Mouse (Mus musculus): Measurements from ENCODE around the gene Prkg1. TPM values are rescaled to one million over a fixed set of nuclear protein-coding genes. Genes with fewer than 3 reads are reported as not detected.

Prkg1 gene
- polyA plus RNA-seq, 1 experiment from 2014 or later, result 4.9 TPM

- Histone ChIP-seq H3K27ac (ENCODE audit: low read length) (no peak overlapping the region), H3K4me3 (ENCODE audit: low read depth, low read length) (no peak overlapping the region), H3K36me3 (ENCODE audit: control insufficient read depth, insufficient read depth, low read length) (no peaks in the 10 kb centered on the region), H3K9me3 (replicated peaks; ENCODE audit: control insufficient read depth, low read length, poor library complexity, severe bottlenecking) (no peaks in the 10 kb centered on the region), H3K4me2 (ENCODE audit: low read length) (no peak overlapping the region), H3K9ac (ENCODE audit: low read depth, low read length) (no peak overlapping the region), H3K27me3 (ENCODE audit: control insufficient read depth, insufficient read depth, low read depth, low read length) (no peaks in the 10 kb centered on the region), H3K4me1 (ENCODE audit: control insufficient read depth, insufficient read depth, low read length) (no peaks in the 10 kb centered on the region)
- WGBS, result 82% methylated on average over 4 of the region's 4 CpGs
- no peak for ATAC-seq
Measured at GRCm38 (mm10) chr19:30978096-30978495, 786.7 kb downstream of the Prkg1 start.

GRCm38 (mm10) chr19:30950610-30951009 is 814.2 kb downstream of the Prkg1 start:
- WGBS, result 70% methylated on average over 3 of the region's 3 CpGs
- Histone ChIP-seq H3K27ac (ENCODE audit: low read length) (no peak overlapping the region), H3K4me3 (ENCODE audit: low read depth, low read length) (no peak overlapping the region), H3K4me2 (ENCODE audit: low read length) (no peak overlapping the region), H3K4me1 (ENCODE audit: control insufficient read depth, insufficient read depth, low read length) (no peaks in the 10 kb centered on the region), H3K9me3 (replicated peaks; ENCODE audit: control insufficient read depth, low read length, poor library complexity, severe bottlenecking) (no peaks in the 10 kb centered on the region), H3K9ac (ENCODE audit: low read depth, low read length) (no peak overlapping the region), H3K36me3 (ENCODE audit: control insufficient read depth, insufficient read depth, low read length) (no peaks in the 10 kb centered on the region), H3K27me3 (ENCODE audit: control insufficient read depth, insufficient read depth, low read depth, low read length) (no peaks in the 10 kb centered on the region)
- ATAC-seq, result no peak

GRCm38 (mm10) chr19:30948202-30948601 is 816.6 kb downstream of the Prkg1 start:
- no peak overlapping the region for H3K9ac ChIP-seq (ENCODE audit: low read depth, low read length)
- no peaks in the 10 kb centered on the region for H3K27me3 ChIP-seq (ENCODE audit: control insufficient read depth, insufficient read depth, low read depth, low read length)
- ATAC-seq, result no peak
- no peak overlapping the region for H3K4me2 ChIP-seq (ENCODE audit: low read length)
- no peak overlapping the region for H3K4me3 ChIP-seq (ENCODE audit: low read depth, low read length)
- 62% methylated on average over 1 of the region's 1 CpGs for WGBS
- H3K27ac ChIP-seq (ENCODE audit: low read length), result no peak overlapping the region
- H3K4me1 ChIP-seq (ENCODE audit: control insufficient read depth, insufficient read depth, low read length), result no peaks in the 10 kb centered on the region
- H3K9me3 ChIP-seq (replicated peaks; ENCODE audit: control insufficient read depth, low read length, poor library complexity, severe bottlenecking), result no peaks in the 10 kb centered on the region
- no peaks in the 10 kb centered on the region for H3K36me3 ChIP-seq (ENCODE audit: control insufficient read depth, insufficient read depth, low read length)

GRCm38 (mm10) chr19:30942369-30942992 is 822.4 kb downstream of the Prkg1 start:
- no peak overlapping the region for H3K4me2 ChIP-seq (ENCODE audit: low read length)
- H3K27ac ChIP-seq (ENCODE audit: low read length), result no peak overlapping the region
- H3K27me3 ChIP-seq (ENCODE audit: control insufficient read depth, insufficient read depth, low read depth, low read length), result no peaks in the 10 kb centered on the region
- no peak overlapping the region for H3K9ac ChIP-seq (ENCODE audit: low read depth, low read length)
- WGBS, result 67% methylated on average over 5 of the region's 5 CpGs
- H3K36me3 ChIP-seq (ENCODE audit: control insufficient read depth, insufficient read depth, low read length), result no peaks in the 10 kb centered on the region
- peaks cover 2% of the 10 kb centered on the region; the same call in 1 of the 2 replicates for H3K4me1 ChIP-seq (ENCODE audit: control insufficient read depth, insufficient read depth, low read length)
- no peaks in the 10 kb centered on the region for H3K9me3 ChIP-seq (replicated peaks; ENCODE audit: control insufficient read depth, low read length, poor library complexity, severe bottlenecking)
- no peak for ATAC-seq
- no peak overlapping the region for H3K4me3 ChIP-seq (ENCODE audit: low read depth, low read length)

- H3K4me1 ChIP-seq (ENCODE audit: control insufficient read depth, insufficient read depth, low read length), result peaks cover 2% of the 10 kb centered on the region; the same call in 1 of the 2 replicates
- H3K9ac ChIP-seq (ENCODE audit: low read depth, low read length), result no peak overlapping the region
- WGBS, result 76% methylated on average over 2 of the region's 2 CpGs
- ATAC-seq, result no peak
- H3K4me2 ChIP-seq (ENCODE audit: low read length), result no peak overlapping the region
- no peak overlapping the region for H3K27ac ChIP-seq (ENCODE audit: low read length)
- no peaks in the 10 kb centered on the region for H3K36me3 ChIP-seq (ENCODE audit: control insufficient read depth, insufficient read depth, low read length)
- no peaks in the 10 kb centered on the region for H3K9me3 ChIP-seq (replicated peaks; ENCODE audit: control insufficient read depth, low read length, poor library complexity, severe bottlenecking)
- H3K4me3 ChIP-seq (ENCODE audit: low read depth, low read length), result no peak overlapping the region
- no peaks in the 10 kb centered on the region for H3K27me3 ChIP-seq (ENCODE audit: control insufficient read depth, insufficient read depth, low read depth, low read length)
Measured at GRCm38 (mm10) chr19:30938058-30938457, 826.8 kb downstream of the Prkg1 start.

GRCm38 (mm10) chr19:30931469-30932192 is 833.2 kb downstream of the Prkg1 start:
- WGBS, result 95% methylated on average over 5 of the region's 5 CpGs
- no peaks in the 10 kb centered on the region for H3K4me1 ChIP-seq (ENCODE audit: control insufficient read depth, insufficient read depth, low read length)
- no peaks in the 10 kb centered on the region for H3K36me3 ChIP-seq (ENCODE audit: control insufficient read depth, insufficient read depth, low read length)
- H3K9ac ChIP-seq (ENCODE audit: low read depth, low read length), result no peak overlapping the region
- no peaks in the 10 kb centered on the region for H3K9me3 ChIP-seq (replicated peaks; ENCODE audit: control insufficient read depth, low read length, poor library complexity, severe bottlenecking)
- no peak overlapping the region for H3K4me3 ChIP-seq (ENCODE audit: low read depth, low read length)
- no peak overlapping the region for H3K4me2 ChIP-seq (ENCODE audit: low read length)
- no peaks in the 10 kb centered on the region for H3K27me3 ChIP-seq (ENCODE audit: control insufficient read depth, insufficient read depth, low read depth, low read length)
- no peak for ATAC-seq
- no peak overlapping the region for H3K27ac ChIP-seq (ENCODE audit: low read length)

GRCm38 (mm10) chr19:30924032-30924431 is 840.8 kb downstream of the Prkg1 start:
- Histone ChIP-seq H3K27ac (ENCODE audit: low read length) (no peak overlapping the region), H3K9ac (ENCODE audit: low read depth, low read length) (no peak overlapping the region), H3K9me3 (replicated peaks; ENCODE audit: control insufficient read depth, low read length, poor library complexity, severe bottlenecking) (no peaks in the 10 kb centered on the region), H3K36me3 (ENCODE audit: control insufficient read depth, insufficient read depth, low read length) (no peaks in the 10 kb centered on the region), H3K4me3 (ENCODE audit: low read depth, low read length) (no peak overlapping the region), H3K27me3 (ENCODE audit: control insufficient read depth, insufficient read depth, low read depth, low read length) (no peaks in the 10 kb centered on the region), H3K4me2 (ENCODE audit: low read length) (no peak overlapping the region), H3K4me1 (ENCODE audit: control insufficient read depth, insufficient read depth, low read length) (no peaks in the 10 kb centered on the region)
- 96% methylated on average over 1 of the region's 1 CpGs for WGBS
- no peak for ATAC-seq

- H3K9me3 ChIP-seq (replicated peaks; ENCODE audit: control insufficient read depth, low read length, poor library complexity, severe bottlenecking), result no peaks in the 10 kb centered on the region
- no peaks in the 10 kb centered on the region for H3K4me1 ChIP-seq (ENCODE audit: control insufficient read depth, insufficient read depth, low read length)
- no peaks in the 10 kb centered on the region for H3K36me3 ChIP-seq (ENCODE audit: control insufficient read depth, insufficient read depth, low read length)
- no peak overlapping the region for H3K9ac ChIP-seq (ENCODE audit: low read depth, low read length)
- H3K4me2 ChIP-seq (ENCODE audit: low read length), result no peak overlapping the region
- no peak overlapping the region for H3K27ac ChIP-seq (ENCODE audit: low read length)
- no peaks in the 10 kb centered on the region for H3K27me3 ChIP-seq (ENCODE audit: control insufficient read depth, insufficient read depth, low read depth, low read length)
- H3K4me3 ChIP-seq (ENCODE audit: low read depth, low read length), result no peak overlapping the region
- no peak for ATAC-seq
Measured at GRCm38 (mm10) chr19:30902290-30902689, 862.5 kb downstream of the Prkg1 start.

- H3K36me3 ChIP-seq (ENCODE audit: control insufficient read depth, insufficient read depth, low read length), result no peaks in the 10 kb centered on the region
- 77% methylated on average over 3 of the region's 3 CpGs for WGBS
- no peak overlapping the region for H3K4me3 ChIP-seq (ENCODE audit: low read depth, low read length)
- no peak for ATAC-seq
- no peaks in the 10 kb centered on the region for H3K9me3 ChIP-seq (replicated peaks; ENCODE audit: control insufficient read depth, low read length, poor library complexity, severe bottlenecking)
- no peaks in the 10 kb centered on the region for H3K4me1 ChIP-seq (ENCODE audit: control insufficient read depth, insufficient read depth, low read length)
- H3K9ac ChIP-seq (ENCODE audit: low read depth, low read length), result no peak overlapping the region
- H3K27ac ChIP-seq (ENCODE audit: low read length), result no peak overlapping the region
- H3K4me2 ChIP-seq (ENCODE audit: low read length), result no peak overlapping the region
- H3K27me3 ChIP-seq (ENCODE audit: control insufficient read depth, insufficient read depth, low read depth, low read length), result no peaks in the 10 kb centered on the region
Measured at GRCm38 (mm10) chr19:30901025-30901424, 863.8 kb downstream of the Prkg1 start.
